Mouse (Mus musculus) macrophage (primary cell): ENCODE data around the gene Cybrd1. TPM values are rescaled to one million over a fixed set of nuclear protein-coding genes. Genes with fewer than 3 reads are reported as not detected.

Source experiments
- H3K27ac ChIP-seq: fragments of 350-480 bp; formaldehyde crosslinking; 2 replicates; pipeline ENCODE4 v1.9.0; 2021
- H3K36me3 ChIP-seq: fragments of 350-480 bp; formaldehyde crosslinking; 2 replicates; pipeline ENCODE4 v1.9.0; 2021; ENCODE audit errors: inconsistent target
- H3K4me3 ChIP-seq: fragments of 350-480 bp; formaldehyde crosslinking; 2 replicates; pipeline ENCODE4 v1.9.0; 2021; ENCODE audit errors: inconsistent target
- H3K79me2 ChIP-seq: fragments of 350-480 bp; formaldehyde crosslinking; 2 replicates; pipeline ENCODE4 v1.9.0; 2021; ENCODE audit errors: inconsistent target
- WGBS: methylation state at CpG from one replicate; pipeline ENCODE4 v1.1.7; 2026; ENCODE audit warnings: inconsistent platforms; ENCODE audit not compliant: missing documents; 5-methylcytosine and 5-hydroxymethylcytosine counted together
- polyA plus RNA-seq: library from polyadenylated mRNA; stranded (reverse); fragments of 250-400 nt; gene quantifications from 3 replicates; pipeline ENCODE4 v1.2.4, GENCODE M21; 2018; ENCODE audit warnings: inconsistent platforms

Cybrd1 gene
- polyA plus RNA-seq, 1 experiment from 2014 or later = 0.06 TPM

DNA sequence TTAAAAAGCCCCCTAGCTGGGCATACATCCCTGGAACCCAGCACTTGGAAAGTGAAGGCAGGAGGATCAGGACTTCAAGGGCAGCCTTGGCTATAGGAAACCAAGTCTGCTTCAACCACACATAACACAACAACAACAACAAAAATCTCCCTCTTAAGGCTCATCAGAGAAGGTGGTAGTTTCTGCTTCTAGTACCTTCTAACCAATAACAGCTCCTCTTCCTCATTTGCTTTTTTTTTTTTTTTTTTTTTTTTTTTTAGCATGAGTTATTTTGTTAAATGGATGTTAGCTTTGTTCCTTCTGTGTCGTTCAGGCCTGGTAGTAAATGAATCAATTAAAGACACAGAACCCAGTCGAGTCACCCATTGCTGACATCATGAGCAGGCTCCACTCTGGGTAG lies 10.5 kb upstream of the Cybrd1 start:
- H3K36me3 ChIP-seq = no peaks in the 10 kb centered on the region
- no peak overlapping the region for H3K27ac ChIP-seq
- WGBS = 100% methylated on average over 1 of the region's 2 CpGs
- no peak overlapping the region for H3K4me3 ChIP-seq
- no peaks in the 10 kb centered on the region for H3K79me2 ChIP-seq

DNA sequence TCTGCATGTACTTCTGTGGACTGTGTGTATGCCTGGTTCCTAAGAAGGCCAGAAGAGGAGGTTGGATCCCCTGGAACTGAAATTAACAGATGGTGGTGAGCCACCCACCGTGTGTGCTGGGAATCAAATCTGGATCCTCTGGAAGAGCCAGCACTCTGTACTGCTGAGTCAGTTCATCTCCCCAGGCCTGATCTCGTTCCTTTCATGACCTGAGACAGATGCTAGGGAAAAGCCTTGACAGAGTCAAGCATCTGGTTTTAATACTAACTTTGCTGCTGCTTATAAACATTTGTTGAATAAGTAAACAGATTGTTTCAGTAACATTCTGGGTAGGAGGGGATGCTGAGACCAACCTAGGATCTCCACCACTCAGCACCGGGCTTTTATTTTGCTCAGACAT lies 9.2 kb upstream of the Cybrd1 start:
- H3K27ac ChIP-seq = no peak overlapping the region
- H3K79me2 ChIP-seq = no peaks in the 10 kb centered on the region
- 84% methylated on average over 3 of the region's 3 CpGs for WGBS
- H3K36me3 ChIP-seq = no peaks in the 10 kb centered on the region
- no peak overlapping the region for H3K4me3 ChIP-seq

DNA sequence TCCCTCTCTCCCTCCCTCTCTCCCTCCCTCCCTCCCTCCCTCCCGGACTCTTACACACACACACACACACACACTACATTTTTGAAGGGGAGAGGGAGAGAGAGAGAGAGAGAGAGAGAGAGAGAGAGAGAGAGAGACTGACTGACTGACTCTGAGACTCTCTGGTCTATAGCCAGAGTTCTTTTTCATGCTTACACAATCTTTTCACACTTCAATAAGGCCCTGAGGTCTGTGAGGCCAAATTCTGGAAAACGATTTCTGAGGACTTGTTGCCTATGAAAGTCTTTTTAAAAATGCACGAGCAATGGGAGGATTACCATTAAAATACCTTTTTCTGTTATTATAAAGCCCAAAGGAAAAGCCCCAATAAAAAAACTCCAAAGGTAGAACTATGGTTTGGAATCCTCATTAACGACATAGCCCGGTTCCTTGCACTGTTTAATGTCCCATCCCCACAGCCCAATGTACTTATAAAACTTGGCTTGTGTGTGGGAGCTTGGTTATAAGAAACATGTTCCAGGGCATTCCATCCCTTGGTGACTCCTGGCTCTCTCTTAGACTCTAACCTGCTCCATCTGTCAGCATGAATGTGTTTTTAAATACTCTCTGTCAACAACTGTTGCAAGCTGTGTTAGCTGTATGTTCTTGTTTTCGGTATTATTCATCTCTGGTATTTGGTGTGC lies 4.1 kb upstream of the Cybrd1 start:
- Histone ChIP-seq H3K4me3 (no peak overlapping the region), H3K79me2 (no peaks in the 10 kb centered on the region), H3K27ac (no peak overlapping the region), H3K36me3 (no peaks in the 10 kb centered on the region)
- WGBS = 93% methylated on average over 5 of the region's 6 CpGs

DNA sequence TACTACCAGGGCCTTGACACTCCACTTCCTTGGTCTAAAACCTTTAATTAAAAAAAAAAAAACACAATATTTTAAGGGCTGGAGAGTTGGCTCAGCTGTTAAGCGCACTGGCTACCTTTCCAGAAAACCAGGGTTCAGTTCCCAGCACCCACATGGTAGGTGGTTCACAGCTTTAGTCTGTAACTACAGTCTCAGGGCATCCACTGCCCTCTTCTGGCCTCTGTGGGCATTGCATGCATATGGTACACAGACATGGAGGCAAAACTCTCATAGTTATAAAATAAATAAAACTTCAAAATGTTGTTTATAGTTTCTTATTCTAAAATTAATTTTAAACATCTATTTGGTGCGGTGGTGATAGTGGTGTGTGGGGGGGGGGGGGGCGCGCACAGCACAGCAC lies 1.6 kb upstream of the Cybrd1 start:
- no peak overlapping the region for H3K27ac ChIP-seq
- 96% methylated on average over 3 of the region's 4 CpGs for WGBS

DNA sequence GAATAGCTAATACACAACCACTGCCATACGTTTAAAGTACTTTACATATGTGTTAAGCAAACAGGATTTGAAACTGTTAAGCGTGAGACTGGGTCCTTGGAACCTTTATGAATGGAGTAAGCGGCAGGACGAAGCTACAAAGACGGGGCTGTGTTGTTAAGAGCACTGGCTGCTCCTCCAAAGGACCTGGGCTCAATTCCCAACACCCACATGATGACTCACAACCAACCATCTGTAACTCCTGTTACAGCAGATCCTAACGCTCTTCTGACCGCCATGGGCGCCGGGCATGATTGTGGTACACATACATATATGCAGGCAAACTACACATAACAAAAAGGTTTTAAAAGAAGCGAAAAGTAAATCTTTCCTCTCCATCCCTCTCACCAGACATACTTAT lies 3.1 kb downstream of the Cybrd1 start:
- Histone ChIP-seq H3K4me3 (no peak overlapping the region), H3K36me3 (no peaks in the 10 kb centered on the region), H3K79me2 (no peaks in the 10 kb centered on the region), H3K27ac (no peak overlapping the region)
- WGBS = 93% methylated on average over 9 of the region's 10 CpGs

More for the DNA sequence above, 1.6 kb upstream of the Cybrd1 start:
- no peak overlapping the region for H3K4me3 ChIP-seq
- no peaks in the 10 kb centered on the region for H3K36me3 ChIP-seq
- H3K79me2 ChIP-seq = no peaks in the 10 kb centered on the region

DNA sequence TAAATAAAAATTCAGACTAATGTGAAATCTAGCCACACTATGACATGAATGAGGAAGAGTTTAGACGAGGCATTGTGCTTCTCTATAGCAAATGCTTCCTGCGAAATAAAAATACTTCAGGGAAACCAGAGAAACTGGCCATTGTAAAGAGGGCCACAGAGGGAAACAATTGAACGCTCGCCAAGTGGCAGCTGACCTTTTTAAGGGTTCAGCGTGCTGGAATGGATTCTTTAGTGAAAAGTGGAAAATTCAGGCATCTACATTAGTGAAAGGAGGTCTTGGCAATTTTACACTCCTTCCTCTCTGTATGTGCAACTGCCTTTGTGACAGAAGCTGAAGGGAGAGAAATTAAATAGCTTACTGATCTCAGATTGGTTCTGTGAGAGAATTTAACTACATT lies 3.7 kb downstream of the Cybrd1 start:
- Histone ChIP-seq H3K79me2 (no peaks in the 10 kb centered on the region), H3K27ac (no peak overlapping the region), H3K36me3 (no peaks in the 10 kb centered on the region), H3K4me3 (no peak overlapping the region)
- WGBS = 58% methylated on average over 5 of the region's 5 CpGs

DNA sequence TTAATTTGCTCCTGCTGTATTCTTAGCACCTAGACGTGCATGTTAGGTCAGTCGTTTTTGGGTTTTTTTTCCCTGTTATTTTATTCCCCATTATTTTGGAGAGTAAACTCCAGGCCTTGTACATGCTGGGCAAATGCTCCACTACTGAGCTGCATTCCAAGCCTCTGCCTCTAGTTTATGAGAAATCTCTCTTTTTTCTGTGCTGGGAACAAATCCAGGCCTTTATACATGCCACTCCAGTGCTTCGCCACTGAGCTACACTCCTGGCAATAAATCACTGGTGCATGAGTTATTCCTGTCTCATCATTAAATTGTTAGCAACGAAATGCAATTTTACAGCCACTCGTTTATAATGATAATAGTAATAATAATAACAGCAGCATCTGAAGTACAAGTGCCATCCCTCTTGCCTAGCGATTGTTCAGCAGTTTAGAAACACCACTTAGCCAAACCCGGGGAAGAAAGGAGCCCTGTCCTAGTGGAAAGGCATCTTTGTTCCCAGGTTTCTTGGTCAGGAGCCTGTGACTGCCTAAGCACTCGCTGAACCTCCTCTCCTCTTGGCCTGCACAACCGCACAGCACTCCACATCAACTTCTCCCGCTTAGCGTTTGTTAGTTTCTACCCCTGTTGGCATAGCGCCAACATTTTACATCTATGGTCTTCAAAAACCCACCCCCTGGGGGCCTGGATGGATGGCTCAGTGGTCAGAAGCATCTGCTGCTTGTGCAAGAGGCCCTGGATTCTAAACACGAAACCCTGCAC lies 4.7 kb downstream of the Cybrd1 start:
- Histone ChIP-seq H3K36me3 (no peaks in the 10 kb centered on the region), H3K27ac (no peak overlapping the region), H3K4me3 (no peak overlapping the region), H3K79me2 (no peaks in the 10 kb centered on the region)
- WGBS = 90% methylated on average over 13 of the region's 13 CpGs

DNA sequence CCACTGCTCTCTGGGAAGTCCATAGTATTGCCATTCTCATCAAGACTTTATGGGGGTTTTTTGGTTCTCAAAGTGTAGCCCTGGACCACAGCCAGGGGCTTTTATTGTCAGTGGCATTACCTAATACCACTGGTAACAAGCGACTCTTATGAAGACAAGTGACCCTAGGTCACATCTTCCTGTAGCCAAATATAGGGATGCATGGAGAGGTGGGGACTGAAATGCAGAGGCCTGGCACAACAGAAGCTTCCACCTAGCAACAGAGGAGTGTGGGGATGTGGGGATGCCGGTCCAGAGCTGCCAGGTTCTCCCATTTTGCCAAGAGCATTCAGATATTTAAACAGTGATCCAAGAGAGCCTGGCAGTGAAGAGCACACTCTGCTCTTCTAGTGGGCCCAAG lies 5.9 kb downstream of the Cybrd1 start:
- no peaks in the 10 kb centered on the region for H3K79me2 ChIP-seq
- no peaks in the 10 kb centered on the region for H3K36me3 ChIP-seq
- H3K4me3 ChIP-seq = no peak overlapping the region
- H3K27ac ChIP-seq = no peak overlapping the region
- WGBS = 88% methylated on average over 2 of the region's 2 CpGs

DNA sequence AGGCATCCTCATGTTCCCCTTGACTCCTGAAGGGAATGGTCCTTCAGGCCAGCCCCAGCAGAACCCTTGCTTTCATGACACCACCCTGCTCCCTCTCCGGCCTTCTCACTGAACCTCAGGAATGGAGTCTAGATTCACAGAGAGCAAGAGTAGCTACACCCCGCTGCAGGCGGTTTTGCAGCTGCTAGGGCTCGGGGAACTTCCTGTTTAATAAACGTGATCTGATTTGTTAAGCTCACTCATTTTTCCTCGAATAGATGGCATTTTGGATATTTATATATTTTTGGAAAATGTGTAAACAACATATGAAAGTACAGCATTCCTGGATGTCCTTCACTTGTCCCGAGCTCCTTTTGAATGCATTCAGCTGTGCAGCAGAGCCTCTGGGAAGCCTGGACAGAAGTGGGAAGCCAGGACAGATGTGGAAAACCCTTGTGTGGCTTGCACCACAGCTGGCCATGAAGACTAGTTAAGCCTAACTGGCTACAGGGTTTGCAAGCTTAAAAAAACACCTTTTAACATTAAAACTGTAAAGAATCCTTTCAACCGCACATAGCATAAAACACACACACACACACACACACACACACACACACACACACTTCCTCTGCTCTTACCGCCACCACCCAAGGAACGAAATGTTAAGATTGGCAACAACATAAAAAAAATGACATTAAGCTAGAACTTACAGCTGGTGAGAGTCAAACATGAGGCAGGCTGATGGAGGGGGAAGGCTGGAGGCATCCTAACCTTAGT lies 10.2 kb downstream of the Cybrd1 start:
- WGBS = 28% methylated on average over 9 of the region's 10 CpGs
- Histone ChIP-seq H3K36me3 (no peaks in the 10 kb centered on the region), H3K27ac (no peak overlapping the region), H3K79me2 (no peaks in the 10 kb centered on the region), H3K4me3 (no peak overlapping the region)

DNA sequence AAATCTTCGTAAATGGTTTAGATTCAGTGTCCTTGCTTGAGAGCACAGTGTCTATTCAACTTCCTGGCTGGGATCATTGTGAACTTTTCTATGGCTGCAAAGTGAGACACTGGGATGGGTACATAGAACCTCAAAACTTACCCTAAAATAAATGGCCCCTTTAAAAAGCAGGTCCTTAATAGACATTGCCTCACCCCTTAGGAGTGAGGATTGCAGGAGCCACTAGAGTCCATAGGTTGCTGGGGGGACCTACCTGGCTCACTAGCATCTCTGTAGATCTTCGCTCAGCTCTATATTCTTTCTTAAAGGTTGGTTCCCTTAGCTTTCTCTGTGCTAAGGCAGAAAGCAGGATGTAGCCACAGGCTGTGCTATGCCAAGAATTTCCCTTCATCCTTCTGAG lies 12.6 kb downstream of the Cybrd1 start:
- Histone ChIP-seq H3K79me2 (no peaks in the 10 kb centered on the region), H3K36me3 (no peaks in the 10 kb centered on the region), H3K4me3 (no peak overlapping the region), H3K27ac (no peak overlapping the region)
- WGBS = 95% methylated on average over 2 of the region's 2 CpGs

DNA sequence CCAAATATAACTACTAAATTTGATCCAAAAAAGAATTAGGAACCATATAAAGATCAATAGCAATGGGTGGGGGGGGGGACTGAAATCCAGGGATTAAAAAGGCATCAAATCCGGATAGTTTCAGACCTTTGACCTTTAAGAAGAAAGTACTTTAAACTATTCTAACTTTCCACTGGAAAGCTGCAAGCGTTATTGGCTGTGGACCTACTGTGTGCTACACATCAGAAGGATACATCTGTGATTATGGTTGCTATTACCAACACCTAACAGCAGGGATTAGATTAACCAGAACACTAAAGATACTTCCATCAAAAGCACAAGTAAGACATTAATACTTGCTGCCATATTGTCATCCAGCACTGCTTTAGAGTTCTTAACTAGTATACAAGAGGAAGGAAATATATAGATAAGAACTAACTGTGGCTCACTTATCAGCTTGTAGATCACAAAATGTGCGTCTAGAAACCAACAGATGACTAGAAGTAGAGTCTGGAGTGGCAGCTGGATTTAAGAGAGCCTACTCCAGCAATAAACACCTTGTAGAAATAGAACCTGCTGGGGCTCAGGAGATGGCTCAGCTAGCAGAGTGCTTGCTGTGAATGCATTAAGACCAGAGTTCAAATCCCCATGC lies 14.3 kb downstream of the Cybrd1 start:
- Histone ChIP-seq H3K27ac (no peak overlapping the region), H3K36me3 (no peaks in the 10 kb centered on the region), H3K4me3 (no peak overlapping the region), H3K79me2 (no peaks in the 10 kb centered on the region)
- WGBS = 69% methylated on average over 3 of the region's 3 CpGs

DNA sequence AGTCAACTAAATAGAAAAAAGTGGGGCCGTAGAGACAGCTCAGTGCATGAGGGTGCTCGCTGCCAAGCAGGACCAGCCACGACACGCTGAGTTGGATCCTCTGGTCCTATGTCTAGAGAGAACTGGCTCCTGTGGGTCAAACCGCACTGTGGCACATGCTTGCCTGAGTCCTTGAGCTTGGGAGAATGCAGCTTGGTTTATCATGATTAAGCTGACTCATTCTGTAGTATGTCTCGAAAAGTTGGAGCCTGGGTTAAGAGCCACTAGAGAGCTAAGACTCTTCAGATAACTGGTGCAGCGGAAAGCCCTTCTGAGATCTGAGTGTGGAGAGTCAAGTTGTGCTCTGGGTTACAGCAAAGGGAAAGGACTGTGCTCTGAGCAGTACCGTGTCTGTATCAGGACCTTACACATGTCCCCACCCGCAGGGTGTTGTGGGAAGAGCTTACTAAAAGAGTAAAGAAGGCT lies 16.4 kb downstream of the Cybrd1 start:
- no peak overlapping the region for H3K4me3 ChIP-seq

DNA sequence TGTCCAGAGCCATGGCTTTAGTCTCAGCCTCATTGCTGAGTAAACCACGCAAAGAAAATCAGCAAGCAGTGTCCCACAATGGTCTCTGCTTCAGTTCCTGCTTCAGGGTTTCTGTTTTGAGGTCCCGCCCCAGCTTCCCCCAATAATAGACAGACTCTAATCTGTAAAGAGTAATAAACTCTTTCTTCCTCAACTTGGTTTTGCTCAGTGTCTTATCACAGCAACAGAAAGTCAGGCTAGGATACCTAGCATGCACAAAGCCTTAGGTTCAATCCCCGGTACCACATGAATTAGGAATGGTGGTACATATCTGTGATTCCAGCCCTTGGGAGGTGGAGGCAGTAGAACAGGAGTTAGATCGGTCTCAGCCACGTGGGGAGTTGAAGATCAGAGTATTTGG lies 17.1 kb downstream of the Cybrd1 start:
- no peak overlapping the region for H3K27ac ChIP-seq
- no peak overlapping the region for H3K4me3 ChIP-seq
- no peaks in the 10 kb centered on the region for H3K36me3 ChIP-seq
- 79% methylated on average over 5 of the region's 5 CpGs for WGBS
- H3K79me2 ChIP-seq = no peaks in the 10 kb centered on the region

More for the DNA sequence above, 16.4 kb downstream of the Cybrd1 start:
- Histone ChIP-seq H3K36me3 (no peaks in the 10 kb centered on the region), H3K79me2 (no peaks in the 10 kb centered on the region), H3K27ac (no peak overlapping the region)
- 92% methylated on average over 9 of the region's 9 CpGs for WGBS

DNA sequence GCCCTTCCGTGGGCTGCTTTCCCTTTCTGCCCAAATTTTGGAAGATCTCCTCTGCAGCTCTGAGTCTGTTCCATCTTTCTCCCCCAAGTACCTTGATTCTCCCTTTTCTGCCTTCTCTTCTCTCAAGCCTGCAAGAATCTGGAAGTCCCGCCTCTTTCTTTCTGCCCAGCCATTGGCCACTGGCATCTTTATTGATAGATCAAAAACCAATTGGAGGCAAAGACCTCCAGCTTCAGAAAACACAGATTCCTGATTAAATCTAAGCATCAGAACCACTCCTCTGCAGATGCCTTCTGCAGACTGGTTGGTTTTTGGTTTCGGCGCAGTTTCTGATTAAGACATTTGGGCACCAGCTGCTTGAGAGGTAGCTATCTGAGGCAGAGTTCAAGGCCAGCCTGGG lies 22.9 kb downstream of the Cybrd1 start:
- WGBS = 87% methylated on average over 4 of the region's 4 CpGs
- H3K27ac ChIP-seq = no peak overlapping the region
- no peaks in the 10 kb centered on the region for H3K79me2 ChIP-seq
- no peak overlapping the region for H3K4me3 ChIP-seq
- no peaks in the 10 kb centered on the region for H3K36me3 ChIP-seq
